Mouse (Mus musculus): ENCODE results near the gene Dgcr6. TPM values are rescaled to one million over a fixed set of nuclear protein-coding genes. Genes with fewer than 3 reads are reported as not detected.

Gene Dgcr6
- polyA plus RNA-seq, 1 experiment from 2014 or later = 78.6 TPM

DNA sequence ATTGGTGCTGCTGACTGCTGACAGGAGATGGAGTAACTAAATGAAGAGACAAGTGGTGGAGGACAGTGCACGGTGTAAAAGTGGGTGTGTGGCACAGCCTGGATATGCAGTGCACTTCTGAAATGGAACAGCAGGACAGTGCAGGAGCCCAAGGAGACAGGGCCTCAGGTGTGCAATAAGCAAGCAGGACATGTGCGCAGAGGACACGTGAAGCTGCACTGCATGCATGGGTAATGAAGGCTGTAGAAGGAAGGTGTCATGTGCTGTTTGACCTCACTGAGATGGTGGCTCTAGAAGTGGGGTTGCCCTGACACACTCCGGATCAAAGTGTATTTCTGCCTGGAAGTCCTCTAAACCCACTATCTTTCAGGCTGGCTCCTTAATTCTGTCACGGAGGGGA lies 22.0 kb downstream of the Dgcr6 start:
- H3K27ac ChIP-seq (ENCODE audit: low read length) = no peak overlapping the region

DNA sequence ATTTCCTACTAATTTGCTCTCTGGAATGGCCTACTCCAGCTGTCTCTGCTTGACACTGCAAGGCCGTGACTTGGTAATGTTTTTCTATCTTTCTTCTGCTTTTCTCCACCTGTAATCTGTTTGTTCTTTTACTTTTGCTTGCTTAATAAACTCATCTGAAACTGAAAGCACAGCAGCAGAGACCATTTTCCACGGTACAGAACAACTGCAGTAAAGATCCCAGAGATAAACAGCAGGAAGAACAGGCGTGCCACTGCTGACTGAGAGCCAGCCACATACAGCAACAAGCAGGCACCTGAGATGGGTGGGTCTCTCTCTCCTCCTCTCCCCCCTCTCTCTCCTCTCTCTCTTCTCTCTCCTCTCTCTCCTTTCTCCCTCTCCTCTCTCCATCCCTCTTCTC lies 22.5 kb downstream of the Dgcr6 start:
- no peak overlapping the region for H3K9ac ChIP-seq (replicated peaks; ENCODE audit: low read depth)
- no peak overlapping the region for H3K4me2 ChIP-seq (replicated peaks; ENCODE audit: low read depth, low read length)
- H3K27me3 ChIP-seq (replicated peaks; ENCODE audit: insufficient read depth, low read length) = no peaks in the 10 kb centered on the region
- H3K27ac ChIP-seq (ENCODE audit: low read length) = no peak overlapping the region
- no peak overlapping the region for H3K4me3 ChIP-seq (ENCODE audit: low read depth, low read length)
- TF ChIP-seq EP300 (IDR thresholded peaks at IDR 0.05) (no peak), CTCF (IDR thresholded peaks at IDR 0.05) (no peak)
- peaks cover 12% of the 10 kb centered on the region; the same call in 1 of the 2 replicates for H3K36me3 ChIP-seq (ENCODE audit: insufficient read depth, low read length)
- WGBS = 37% methylated on average over 3 of the region's 3 CpGs
- H3K4me1 ChIP-seq (ENCODE audit: insufficient read depth, low read depth, low read length) = no peaks in the 10 kb centered on the region
- ATAC-seq = no peak
- DNase-seq (ENCODE audit: low spot score) = no peak
- no peaks in the 10 kb centered on the region for H3K9me3 ChIP-seq (ENCODE audit: low read length)

More for the DNA sequence above, 22.0 kb downstream of the Dgcr6 start:
- H3K4me2 ChIP-seq (replicated peaks; ENCODE audit: low read depth, low read length) = no peak overlapping the region
- TF ChIP-seq EP300 (IDR thresholded peaks at IDR 0.05) (no peak), CTCF (IDR thresholded peaks at IDR 0.05) (no peak)
- no peak overlapping the region for H3K4me3 ChIP-seq (ENCODE audit: low read depth, low read length)
- 74% methylated on average over 5 of the region's 5 CpGs for WGBS
- H3K9me3 ChIP-seq (ENCODE audit: low read length) = no peaks in the 10 kb centered on the region
- no peak overlapping the region for H3K9ac ChIP-seq (replicated peaks; ENCODE audit: low read depth)
- peaks cover 12% of the 10 kb centered on the region; the same call in 1 of the 2 replicates for H3K36me3 ChIP-seq (ENCODE audit: insufficient read depth, low read length)
- ATAC-seq (no peak), DNase-seq (ENCODE audit: low spot score) (no peak)
- H3K4me1 ChIP-seq (ENCODE audit: insufficient read depth, low read depth, low read length) = no peaks in the 10 kb centered on the region
- no peaks in the 10 kb centered on the region for H3K27me3 ChIP-seq (replicated peaks; ENCODE audit: insufficient read depth, low read length)

- ATAC-seq = no peak
- WGBS = 83% methylated on average over 5 of the region's 5 CpGs
Observed at GRCm38 (mm10) chr16:18078314-18079015, 25.8 kb downstream of the Dgcr6 start.

GRCm38 (mm10) chr16:18079300-18079699 lies 26.6 kb downstream of the Dgcr6 start:
- Histone ChIP-seq H3K36me3 (ENCODE audit: insufficient read depth, low read length) (no peaks in the 10 kb centered on the region), H3K4me2 (replicated peaks; ENCODE audit: low read depth, low read length) (no peak overlapping the region), H3K4me1 (ENCODE audit: insufficient read depth, low read depth, low read length) (no peaks in the 10 kb centered on the region), H3K27me3 (replicated peaks; ENCODE audit: insufficient read depth, low read length) (no peaks in the 10 kb centered on the region), H3K9ac (replicated peaks; ENCODE audit: low read depth) (no peak overlapping the region), H3K9me3 (ENCODE audit: low read length) (no peaks in the 10 kb centered on the region), H3K4me3 (ENCODE audit: low read depth, low read length) (no peak overlapping the region), H3K27ac (ENCODE audit: low read length) (no peak overlapping the region)
- 88% methylated on average over 2 of the region's 2 CpGs for WGBS
- TF ChIP-seq EP300 (IDR thresholded peaks at IDR 0.05) (no peak), CTCF (IDR thresholded peaks at IDR 0.05) (no peak)
- no peak for ATAC-seq
- DNase-seq (ENCODE audit: low spot score) = no peak

More at GRCm38 (mm10) chr16:18078314-18079015, 25.8 kb downstream of the Dgcr6 start:
- H3K9me3 ChIP-seq (ENCODE audit: low read length) = no peaks in the 10 kb centered on the region
- H3K4me2 ChIP-seq (replicated peaks; ENCODE audit: low read depth, low read length) = no peak overlapping the region
- no peaks in the 10 kb centered on the region for H3K36me3 ChIP-seq (ENCODE audit: insufficient read depth, low read length)
- H3K27me3 ChIP-seq (replicated peaks; ENCODE audit: insufficient read depth, low read length) = no peaks in the 10 kb centered on the region
- no peak for TF ChIP-seq CTCF (IDR thresholded peaks at IDR 0.05)
- TF ChIP-seq EP300 (IDR thresholded peaks at IDR 0.05) = no peak
- DNase-seq (ENCODE audit: low spot score) = no peak
- no peaks in the 10 kb centered on the region for H3K4me1 ChIP-seq (ENCODE audit: insufficient read depth, low read depth, low read length)
- no peak overlapping the region for H3K9ac ChIP-seq (replicated peaks; ENCODE audit: low read depth)
- H3K4me3 ChIP-seq (ENCODE audit: low read depth, low read length) = no peak overlapping the region
- H3K27ac ChIP-seq (ENCODE audit: low read length) = no peak overlapping the region

- TF ChIP-seq EP300 (IDR thresholded peaks at IDR 0.05) = no peak
- TF ChIP-seq CTCF (IDR thresholded peaks at IDR 0.05) = no peak
- no peak overlapping the region for H3K4me2 ChIP-seq (replicated peaks; ENCODE audit: low read depth, low read length)
- no peak overlapping the region for H3K27ac ChIP-seq (ENCODE audit: low read length)
- no peaks in the 10 kb centered on the region for H3K27me3 ChIP-seq (replicated peaks; ENCODE audit: insufficient read depth, low read length)
- no peak overlapping the region for H3K9ac ChIP-seq (replicated peaks; ENCODE audit: low read depth)
- no peak overlapping the region for H3K4me3 ChIP-seq (ENCODE audit: low read depth, low read length)
- 81% methylated on average over 7 of the region's 7 CpGs for WGBS
- H3K9me3 ChIP-seq (ENCODE audit: low read length) = no peaks in the 10 kb centered on the region
- no peak for DNase-seq (ENCODE audit: low spot score)
- ATAC-seq = no peak
- no peaks in the 10 kb centered on the region for H3K4me1 ChIP-seq (ENCODE audit: insufficient read depth, low read depth, low read length)
- no peaks in the 10 kb centered on the region for H3K36me3 ChIP-seq (ENCODE audit: insufficient read depth, low read length)
Observed at GRCm38 (mm10) chr16:18080171-18080570, 27.5 kb downstream of the Dgcr6 start.

- Histone ChIP-seq H3K27me3 (replicated peaks; ENCODE audit: insufficient read depth, low read length) (no peaks in the 10 kb centered on the region), H3K27ac (ENCODE audit: low read length) (no peak overlapping the region), H3K4me2 (replicated peaks; ENCODE audit: low read depth, low read length) (no peak overlapping the region), H3K9me3 (ENCODE audit: low read length) (no peaks in the 10 kb centered on the region), H3K4me3 (ENCODE audit: low read depth, low read length) (no peak overlapping the region), H3K9ac (replicated peaks; ENCODE audit: low read depth) (no peak overlapping the region), H3K36me3 (ENCODE audit: insufficient read depth, low read length) (no peaks in the 10 kb centered on the region), H3K4me1 (ENCODE audit: insufficient read depth, low read depth, low read length) (no peaks in the 10 kb centered on the region)
- ATAC-seq (no peak), DNase-seq (ENCODE audit: low spot score) (no peak)
- TF ChIP-seq CTCF (IDR thresholded peaks at IDR 0.05) = peak; percentile 40
- no peak for TF ChIP-seq EP300 (IDR thresholded peaks at IDR 0.05)
- 81% methylated on average over 10 of the region's 10 CpGs for WGBS
Observed at GRCm38 (mm10) chr16:18081149-18081827, 28.6 kb downstream of the Dgcr6 start.
